Mouse (Mus musculus) testis, postnatal 14 days (tissue): Measurements from ENCODE around the gene Zmynd15.
"Not testable (repeated sequence)": the region's sequence is repeated elsewhere in the genome, so short reads cannot be mapped to it uniquely, and the experiment has no call there.

ENCODE experiments used
- DNase-seq: peaks from one replicate; pipeline ENCODE4 v3.0.0; 2021; ENCODE audit warnings: low spot score

The Zmynd15 gene

DNA sequence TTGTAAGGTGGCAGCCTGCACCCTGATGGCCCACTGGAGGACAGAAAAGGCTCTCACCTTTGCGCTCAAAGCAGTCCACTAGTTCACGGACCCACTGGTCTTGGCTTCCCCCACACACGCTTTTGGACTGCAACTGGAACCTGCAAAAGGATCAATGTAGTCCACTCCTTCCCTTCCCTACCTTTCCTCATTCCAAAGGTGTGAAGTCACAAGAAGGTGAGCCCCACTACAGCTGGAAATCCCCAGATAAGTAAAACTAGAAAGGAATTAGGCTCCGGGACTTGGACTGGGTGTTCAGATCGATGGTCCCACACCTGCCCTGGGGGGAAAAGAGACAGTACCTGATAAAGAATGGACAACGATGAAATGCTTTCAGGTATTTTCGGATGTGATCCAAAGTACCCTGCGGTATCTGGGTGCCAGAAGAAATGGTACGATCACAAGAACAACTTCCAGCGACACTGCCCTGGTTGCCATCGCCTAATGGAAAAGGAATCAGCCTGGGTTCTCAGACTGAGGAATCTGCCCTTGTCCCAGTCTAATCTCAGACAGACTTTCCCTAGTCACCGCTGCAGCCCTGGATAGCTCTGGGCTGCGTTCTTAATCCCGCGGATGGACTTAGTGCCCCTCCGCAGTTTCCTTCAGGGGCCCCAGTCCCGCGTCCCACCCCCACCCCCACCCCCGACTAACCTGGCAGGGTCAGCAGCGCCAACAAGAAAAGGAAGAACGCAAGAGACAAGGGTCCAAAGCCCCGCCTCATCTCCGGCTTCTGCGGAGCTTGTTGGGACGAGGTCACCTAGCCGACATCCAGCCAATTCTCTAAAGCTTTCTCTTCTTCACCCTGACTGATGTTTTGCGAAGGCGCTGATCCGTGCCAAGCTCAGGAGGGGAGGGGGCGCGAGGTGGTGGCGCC is at the start of gene Zmynd15:
TSS of gene Zmynd15 (plus strand) at position 746 of the 913 bp plus-strand sequence.
- no peak for DNase-seq

DNA sequence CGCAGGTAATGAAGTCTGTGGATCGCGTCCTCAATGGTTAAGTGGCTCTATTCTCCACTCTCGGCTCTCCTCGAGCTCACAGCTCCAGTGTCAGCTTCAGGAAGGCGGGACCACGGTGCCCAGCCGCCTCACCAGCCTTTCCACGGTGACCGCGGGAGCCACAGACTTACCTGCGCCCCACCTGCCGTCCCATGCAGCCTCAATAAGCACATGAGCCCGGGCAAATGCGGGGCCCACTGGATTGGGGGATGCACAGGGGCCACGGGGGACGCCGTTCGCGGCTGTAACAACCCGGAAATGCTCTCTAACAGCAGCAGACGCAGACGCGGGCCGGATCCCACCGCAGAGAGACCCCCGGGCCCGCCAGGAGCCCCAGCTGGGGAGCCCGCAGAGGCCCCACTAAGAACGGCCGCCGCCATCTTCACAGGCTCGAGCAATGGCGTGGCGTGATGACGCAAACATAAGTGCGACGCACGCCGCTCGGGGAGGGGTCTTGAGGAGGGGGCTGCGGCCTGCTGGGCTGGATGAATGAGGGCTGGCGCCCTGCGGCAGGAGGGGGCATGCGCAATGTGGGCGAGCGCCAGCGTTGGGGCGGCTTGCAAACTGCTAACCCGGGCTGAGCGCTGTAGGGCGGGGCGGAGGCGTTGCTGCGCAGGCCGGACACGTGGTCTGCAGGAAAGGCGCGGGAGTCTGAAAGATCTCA is 49.5 kb upstream of the Zmynd15 start, which contains the start of gene Pelp1:
TSS of gene Pelp1 (minus strand) at position 438 of the 703 bp plus-strand sequence.
- DNase-seq: peak; percentile 96

DNA sequence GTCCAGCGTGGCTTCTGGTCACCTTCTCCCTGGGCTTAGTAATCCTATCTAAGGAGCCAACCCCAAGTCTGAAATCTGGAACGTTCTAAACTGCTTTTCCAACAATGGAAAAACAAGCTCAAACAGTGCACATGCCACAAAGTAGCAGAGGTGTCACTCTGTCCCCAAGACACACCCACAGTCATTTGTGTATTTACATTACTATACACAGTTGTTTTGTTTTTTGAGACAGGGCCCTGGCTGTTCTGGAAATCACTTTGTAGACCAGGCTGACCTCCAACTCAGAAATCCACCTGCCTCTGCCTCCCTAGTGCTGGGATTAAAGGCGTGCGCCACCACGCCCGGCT is 49.0 kb upstream of the Zmynd15 start:
- no peak for DNase-seq

DNA sequence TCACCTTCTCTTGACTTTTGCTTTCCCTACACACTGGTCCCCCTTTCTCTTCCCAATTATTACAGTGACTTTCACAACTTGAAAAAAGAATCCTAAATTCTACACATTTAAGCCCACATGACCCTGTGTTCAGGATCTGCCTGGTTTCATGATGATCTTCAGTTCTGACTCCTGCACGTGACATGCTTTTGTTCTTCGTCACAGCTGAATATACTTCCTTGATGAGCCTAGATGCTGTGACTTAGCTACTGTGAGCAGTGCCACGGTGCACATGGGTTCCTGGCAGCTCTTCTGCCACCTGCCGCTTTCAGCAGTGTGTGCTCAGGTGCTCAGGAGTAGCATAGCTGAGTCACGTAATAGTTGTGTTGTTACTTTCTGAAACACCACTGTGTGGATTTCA is 46.6 kb upstream of the Zmynd15 start:
- DNase-seq: no peak

DNA sequence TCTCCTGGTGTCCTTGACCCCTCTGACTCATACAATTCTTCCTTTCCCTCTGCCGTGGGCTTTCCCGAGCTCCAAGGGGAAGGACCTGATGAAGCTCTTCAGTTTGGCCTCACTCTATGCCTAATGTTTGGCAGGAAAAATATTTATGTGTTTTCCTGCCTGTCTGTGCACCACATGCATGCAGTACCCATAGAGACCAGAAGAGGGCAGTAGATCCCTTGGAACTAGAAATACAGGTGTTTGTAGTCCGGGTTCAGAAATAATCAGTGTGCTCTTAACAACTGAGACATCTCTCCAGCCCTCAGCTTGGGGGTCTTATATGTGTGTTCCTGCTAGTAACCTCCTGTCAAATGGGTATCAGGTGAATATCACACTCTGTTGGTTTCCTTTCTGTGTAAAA is 45.3 kb upstream of the Zmynd15 start:
- DNase-seq: peak; percentile 63

DNA sequence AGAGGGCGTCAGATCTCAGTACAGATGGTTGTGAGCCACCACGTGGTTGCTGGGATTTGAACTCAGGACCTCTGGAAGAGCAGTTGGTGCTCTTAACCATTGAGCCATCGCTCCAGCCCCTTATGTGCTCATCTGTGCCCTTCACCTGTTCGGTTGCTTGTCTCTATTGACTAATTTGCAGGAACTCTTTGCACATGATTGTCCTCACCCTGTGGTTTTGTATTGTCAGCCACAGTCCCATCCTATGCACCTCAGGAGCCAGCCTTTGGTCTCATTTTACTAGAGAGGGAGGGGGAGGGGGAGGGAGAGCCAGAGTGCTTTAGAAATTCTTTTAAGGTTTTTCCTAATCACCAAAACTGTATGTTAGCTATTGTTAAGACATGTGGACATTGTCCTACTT is 41.0 kb upstream of the Zmynd15 start:
- DNase-seq: no peak

DNA sequence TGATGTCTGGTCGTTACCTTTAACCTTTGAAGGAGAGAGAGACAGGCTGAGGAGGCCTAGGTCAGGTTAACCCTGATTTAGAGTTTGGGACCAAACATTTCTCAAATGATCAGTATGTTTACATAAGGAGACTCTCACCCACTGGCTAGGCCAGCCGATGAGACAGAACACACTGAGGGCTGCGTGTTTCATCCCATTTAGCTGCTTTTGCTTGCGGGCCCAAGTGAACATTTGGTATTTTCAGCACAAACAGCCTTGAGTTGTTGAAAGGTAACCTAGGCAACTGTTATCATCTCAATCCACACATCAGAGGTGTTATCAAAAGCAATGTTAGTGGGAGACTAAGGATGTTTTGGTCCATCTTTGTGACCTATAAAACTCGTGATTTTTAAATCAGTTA is 39.7 kb upstream of the Zmynd15 start:
- DNase-seq: no peak

DNA sequence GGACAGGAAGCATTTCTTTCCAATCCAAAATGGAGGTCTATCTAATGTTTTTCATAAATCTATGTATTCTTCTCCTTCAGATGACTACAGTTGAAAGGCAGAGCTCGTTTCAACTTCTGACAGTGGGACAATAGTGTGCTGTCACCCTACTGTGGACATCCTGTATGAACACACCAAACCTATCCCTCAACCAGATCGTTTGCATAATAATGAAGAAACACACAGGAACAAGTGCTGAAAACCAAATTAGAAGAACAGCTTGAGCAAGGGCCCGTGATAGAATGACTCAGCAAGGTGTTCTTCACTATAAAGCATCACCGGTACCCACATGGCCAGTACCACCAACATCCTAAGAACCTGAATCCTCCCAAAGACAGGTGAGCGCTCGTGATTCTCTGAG is 32.6 kb upstream of the Zmynd15 start:
- DNase-seq: not testable (repeated sequence)

DNA sequence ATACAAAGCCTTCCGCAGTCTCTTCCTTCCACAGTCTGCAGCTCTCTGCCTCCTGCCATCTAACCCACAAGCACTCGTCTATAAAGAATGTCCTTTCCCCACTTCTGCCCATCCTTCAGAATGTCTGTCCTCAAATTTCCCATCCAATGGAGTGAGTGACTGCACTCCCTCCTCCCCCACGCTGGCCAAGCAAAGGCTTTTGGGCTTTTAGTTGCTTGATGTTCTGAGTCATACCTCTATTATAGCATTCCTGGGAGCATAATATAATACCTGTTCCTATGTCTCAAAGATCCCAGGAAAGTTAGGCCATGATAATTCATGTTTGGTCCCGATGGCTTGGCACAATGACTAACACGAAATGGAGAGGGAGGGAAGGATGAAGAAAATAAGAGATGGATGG is 27.7 kb upstream of the Zmynd15 start:
- DNase-seq: no peak

DNA sequence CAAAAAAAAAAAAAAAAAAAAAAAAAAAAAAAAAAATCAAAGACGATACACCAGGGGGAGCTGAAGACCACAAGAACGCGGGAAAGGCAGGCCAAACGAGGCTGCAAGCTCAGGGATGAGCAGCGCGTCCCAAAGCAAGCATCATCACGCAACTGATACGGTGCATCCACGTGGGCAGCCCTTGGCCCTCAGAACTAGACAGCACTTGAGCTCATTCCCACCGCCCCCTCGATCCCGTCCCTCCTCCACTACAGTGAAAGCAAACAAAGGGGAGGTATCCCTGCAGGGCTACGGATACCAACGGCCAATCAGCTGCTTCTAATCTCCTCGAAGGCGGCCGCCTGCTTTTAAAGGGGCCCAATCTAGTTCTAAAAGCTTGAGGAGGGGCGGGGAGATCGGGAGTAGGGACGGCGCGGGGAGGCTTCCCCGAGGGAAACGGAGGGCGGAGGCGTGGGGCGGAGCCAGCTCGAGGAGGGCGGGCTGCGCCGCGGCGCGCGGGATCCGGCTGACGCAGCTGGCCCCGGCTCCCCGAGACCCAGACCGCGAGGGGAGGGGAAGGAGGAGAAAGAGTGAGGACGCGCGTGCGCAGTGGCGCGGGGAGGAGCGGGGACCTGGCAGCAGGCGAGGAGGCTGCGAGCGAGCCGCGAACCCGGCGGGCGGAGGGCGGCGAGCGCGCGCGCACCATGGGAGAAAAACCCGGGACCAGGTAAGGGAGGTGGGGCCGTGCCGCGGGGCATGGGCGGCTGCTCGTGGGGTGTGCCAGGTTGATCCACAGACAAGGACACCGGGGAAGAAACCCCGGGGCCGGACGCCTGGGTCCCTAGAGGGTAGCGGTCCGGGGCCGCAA is 27.0 kb upstream of the Zmynd15 start, which contains the start of gene Arrb2:
TSS of gene Arrb2 (plus strand) at position 588 of the 847 bp plus-strand sequence.
- peak; percentile 96 for DNase-seq

DNA sequence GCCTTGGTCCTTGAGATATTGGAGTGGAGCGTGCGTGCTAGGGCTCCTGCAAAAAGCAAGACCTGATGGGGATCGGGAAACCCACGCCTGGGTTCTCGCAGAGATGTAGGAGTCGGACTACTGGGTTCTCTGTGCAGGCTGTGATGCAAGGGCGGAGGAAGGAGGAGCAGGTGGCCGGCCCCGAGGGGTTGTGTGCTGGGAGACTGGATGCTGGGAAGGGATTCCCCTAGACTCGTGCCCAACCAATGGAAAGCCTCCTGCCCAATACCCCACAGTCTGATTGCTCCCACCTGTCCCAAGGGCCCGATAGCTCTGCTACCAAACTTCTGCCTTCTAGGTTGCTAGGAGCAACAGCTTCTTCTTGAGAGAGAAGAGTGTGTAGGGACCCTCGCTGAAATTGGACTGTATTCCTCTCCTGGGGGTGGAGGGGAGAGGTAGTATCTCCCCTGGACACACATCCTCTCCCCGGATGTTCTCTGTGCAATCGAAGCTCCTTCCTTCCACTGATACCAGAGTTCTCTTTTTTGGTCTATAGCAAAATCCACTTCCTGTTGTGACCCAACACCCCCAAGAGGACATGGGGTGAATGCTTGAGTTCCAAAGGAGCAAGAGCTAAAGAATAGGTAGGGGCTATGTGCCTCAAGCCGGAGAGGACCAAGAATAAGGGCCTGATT is 26.2 kb upstream of the Zmynd15 start:
- DNase-seq: peak; percentile 53

DNA sequence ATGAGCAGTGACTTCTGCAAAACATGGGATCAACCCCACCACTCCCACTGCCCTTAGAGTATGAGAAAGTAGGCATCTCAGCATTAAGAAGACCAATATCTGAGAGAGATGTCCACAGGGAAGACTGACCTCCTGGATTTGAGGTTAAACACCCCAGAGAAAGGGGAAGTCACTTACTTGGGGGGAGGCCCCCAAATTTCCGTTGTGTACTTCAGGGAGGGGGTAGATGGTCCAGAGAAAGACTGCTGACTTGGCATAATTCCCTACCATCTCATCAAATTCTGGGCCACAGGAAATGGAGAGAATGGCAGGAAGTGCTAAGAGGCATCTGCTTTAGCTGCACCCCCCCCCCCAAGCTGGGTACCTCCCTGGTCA is 25.7 kb upstream of the Zmynd15 start:
- no peak for DNase-seq

DNA sequence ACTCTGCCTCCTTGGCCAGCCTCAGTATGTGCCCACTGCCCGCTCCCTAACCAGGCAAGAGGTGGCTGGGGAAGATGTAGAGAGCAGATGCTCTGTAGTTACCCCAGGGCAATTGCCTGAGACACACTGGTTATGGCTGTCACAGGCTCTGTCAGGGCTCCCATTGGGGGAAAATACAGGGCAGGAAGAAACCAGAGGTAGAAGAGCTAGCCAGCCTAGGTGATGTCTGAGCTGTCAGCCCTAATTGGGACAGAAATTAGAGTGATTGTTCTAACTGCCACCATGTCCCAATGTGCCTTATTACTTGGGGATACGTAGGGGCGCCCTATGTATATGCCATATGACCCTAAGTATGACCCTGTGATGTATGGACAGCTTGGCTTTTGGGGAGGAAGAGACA is 25.3 kb upstream of the Zmynd15 start:
- DNase-seq: no peak

DNA sequence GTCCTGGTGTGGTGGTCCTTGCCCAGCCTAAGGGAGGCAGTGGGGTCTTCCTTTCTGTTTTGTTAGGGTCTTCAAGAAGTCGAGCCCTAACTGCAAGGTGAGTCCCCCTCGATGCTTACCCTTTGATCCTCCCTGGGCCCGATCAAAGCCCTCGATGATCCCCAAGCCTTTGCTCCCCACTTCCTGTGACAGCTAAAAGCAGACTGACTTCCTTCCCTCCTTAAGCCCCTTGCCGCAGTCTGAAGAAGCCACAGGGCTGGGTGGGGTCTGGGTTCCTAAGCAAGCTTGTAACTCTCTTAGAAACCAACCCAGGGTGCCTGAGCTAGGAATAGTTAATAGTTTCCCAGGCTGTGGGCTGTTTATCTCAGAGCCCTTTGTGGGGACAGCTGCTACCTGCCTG is 23.8 kb upstream of the Zmynd15 start:
- DNase-seq: no peak

DNA sequence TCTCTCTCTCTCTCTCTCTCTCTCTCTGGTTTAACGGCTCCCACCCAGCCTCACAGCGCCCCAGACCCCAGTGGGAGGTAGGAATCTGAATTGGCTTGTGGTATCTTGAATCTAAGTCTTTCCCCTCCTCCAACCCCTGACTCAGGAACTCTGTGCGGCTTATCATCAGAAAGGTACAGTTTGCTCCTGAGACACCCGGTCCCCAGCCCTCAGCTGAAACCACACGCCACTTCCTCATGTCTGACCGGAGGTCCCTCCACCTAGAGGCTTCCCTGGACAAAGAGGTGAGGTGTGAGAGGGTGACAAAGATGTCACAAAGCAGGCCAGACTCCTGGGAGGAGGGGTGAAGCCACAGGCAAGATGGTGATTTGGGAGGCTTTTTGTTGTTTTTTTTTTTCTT is 21.8 kb upstream of the Zmynd15 start:
- no peak for DNase-seq

DNA sequence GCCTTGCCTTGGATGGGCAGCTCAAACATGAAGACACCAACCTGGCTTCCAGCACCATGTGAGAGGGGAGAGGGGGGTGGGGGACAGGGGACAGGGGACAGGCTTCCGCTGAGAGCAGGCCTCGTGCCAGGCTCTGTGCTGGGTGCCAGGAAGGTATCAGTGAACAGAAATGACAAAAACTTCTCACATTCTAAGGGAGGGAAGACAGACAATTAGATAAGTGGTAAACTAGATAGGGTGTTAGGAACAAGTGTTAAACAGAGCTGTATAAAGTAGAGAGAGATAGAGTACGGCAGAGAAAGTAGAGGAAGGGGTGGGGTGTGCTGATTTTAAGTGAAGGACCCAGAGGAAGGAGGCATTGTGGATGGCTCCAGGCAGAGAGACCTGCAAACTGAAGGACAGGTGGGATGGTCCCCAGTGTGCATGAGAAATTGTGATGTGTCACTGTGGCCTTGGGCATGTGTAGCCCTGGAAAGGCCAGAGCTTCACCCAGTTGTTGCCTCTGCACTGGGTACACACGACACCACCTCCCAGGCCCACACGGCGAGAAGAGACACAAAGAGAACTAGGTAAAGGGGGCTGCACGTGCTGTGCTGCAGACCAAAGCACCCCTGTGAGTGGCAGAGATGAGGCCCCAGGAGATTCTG is 20.4 kb upstream of the Zmynd15 start:
- no peak for DNase-seq

DNA sequence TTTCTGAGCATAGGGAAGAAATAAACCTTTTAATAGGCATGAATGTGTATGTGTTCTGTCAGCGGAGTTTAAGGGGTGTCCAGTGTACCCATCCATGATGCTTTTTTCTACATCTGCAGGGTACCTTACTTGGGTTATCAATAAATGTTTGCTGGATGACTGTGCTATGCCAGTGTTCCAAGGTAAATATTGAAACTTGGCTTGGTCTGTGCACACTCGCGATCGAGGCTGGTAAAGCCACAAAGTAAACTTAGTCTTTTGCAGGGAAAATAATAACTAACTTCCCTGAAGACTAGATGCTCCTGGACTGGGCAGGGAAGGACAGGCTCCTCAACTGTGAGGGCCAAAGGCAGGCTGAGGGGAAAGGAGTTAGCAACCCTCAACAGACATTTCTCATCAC is 18.6 kb upstream of the Zmynd15 start:
- no peak for DNase-seq

DNA sequence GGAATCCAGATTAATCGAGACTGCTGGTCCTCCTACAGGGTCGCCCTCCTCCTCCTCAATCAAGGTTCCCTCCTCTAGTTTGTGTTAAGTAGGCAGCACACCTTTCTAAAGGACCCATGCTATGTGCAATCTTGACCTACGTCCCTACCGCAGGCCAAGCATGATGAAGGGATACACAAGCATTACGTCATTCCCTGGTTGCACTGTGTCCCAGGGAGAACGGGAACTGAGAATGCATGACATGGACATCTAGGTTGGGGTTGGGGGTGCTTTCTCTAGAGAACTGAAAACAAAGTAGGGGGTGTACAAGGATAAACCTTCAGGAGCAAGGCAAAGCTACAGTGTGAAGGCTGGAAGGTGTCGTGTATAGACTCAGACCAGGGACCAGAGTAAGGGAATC is 17.4 kb upstream of the Zmynd15 start:
- DNase-seq: no peak

DNA sequence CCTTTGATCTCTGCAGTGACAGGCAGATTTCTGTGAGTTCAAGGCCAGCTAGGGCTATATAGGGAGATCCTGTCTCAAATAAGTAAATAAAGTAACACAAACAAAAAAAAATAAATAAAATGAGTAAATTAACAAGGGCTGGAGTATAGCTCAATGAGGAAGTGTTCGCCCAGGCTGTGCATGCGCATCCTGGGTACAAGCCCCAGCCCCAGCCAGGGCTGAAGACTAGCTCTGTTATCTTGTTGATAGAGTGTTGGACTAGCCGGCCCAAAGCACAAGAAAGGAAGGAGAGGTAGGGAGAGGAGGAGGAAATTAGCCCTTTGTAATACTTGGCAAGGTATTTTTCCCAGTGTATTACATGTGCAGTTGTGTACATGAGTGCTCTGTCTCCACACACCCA is 15.3 kb upstream of the Zmynd15 start:
- DNase-seq: no peak

DNA sequence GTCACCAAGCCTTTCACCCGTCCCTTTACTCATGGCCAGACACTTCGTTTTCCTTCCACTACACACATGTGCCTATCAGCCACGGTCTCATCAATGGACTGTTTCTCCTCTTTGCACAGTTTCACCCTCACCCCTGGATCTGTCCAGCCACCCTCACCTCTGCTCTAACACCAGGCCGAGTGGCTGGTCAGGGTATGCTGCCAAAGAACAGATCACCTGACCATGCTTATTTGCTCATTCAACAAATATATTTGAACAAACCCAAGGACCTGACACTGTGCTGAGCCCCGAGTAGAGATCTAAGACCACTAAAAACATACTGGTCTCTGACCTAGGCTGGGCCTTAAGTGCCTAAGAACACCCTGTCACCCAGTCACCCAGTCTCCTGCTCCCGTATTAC is 14.6 kb upstream of the Zmynd15 start:
- no peak for DNase-seq

DNA sequence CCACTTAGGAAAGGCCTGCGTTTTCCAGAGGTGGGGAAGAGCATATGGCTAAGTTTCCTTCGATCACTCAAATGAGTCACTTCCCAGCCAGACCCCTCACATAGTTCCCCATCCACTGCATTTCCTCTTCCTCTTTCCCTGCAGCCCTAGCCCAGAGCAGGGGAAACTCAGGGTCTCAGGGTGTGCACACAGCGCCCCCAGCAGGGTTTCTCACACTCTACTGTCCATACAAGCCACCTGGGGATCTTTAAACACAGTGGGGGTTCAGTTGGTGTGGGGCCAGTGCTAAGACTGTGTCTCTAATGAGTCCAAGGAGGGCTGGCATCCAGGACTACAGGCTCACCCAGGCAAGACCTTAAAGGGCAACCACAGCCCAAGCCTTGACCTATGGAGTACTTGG is 12.5 kb upstream of the Zmynd15 start:
- DNase-seq: no peak
